ENCODE assay signal across 14 mouse cellular contexts in genomic region chr4:133237911-133238310, GRCm38 (mm10). TPM values are rescaled to one million over a fixed set of nuclear protein-coding genes. Genes with fewer than 3 reads are reported as not detected.
DNase-seq lines count a peak whose midpoint lies in the region; ATAC-seq and TF ChIP-seq lines count a peak whose summit lies in the region.
"Had no signal": no experiment of that assay in that cellular context is flagged by ENCODE, and none has a peak within 500 bp of the region (broad histone marks: within the 10 kb centered on the region; RNA-seq: fewer than 3 reads in every experiment).

No protein-coding gene starts in this region.

- TF ChIP-seq RAD21 in CH12.LX (IDR thresholded peaks at IDR 0.05; ENCODE audit: low read depth, low read length), result no peak

- dilution Hi-C loops in CH12.LX (cut with MboI; ENCODE audit: extremely low pct_ligation_motif_present, extremely low pct_unique_long_range_greater_than_20kb, low sequenced_read_pairs), result no loop called here

- no peak for TF ChIP-seq CTCF in CH12.LX (conservative IDR thresholded peaks at IDR 0.05 in 1 of 2, IDR thresholded peaks at IDR 0.05 in 1 of 2; ENCODE audit: low read depth in 2 of 2, low read length in 2 of 2)
- no peak for TF ChIP-seq CTCF in bone marrow, adult 2 months (IDR thresholded peaks at IDR 0.05; ENCODE audit: control insufficient read depth, insufficient read depth, low read length)
- TF ChIP-seq CTCF in liver, postnatal 0 days (IDR thresholded peaks at IDR 0.05; ENCODE audit: low read depth), result no peak
- no peak for TF ChIP-seq CTCF in stomach, postnatal 0 days (IDR thresholded peaks at IDR 0.05; ENCODE audit: low read depth)

- WGBS in bone marrow, adult 2 months, result 1% methylated on average over 4 of the region's 4 CpGs
- WGBS in liver, postnatal 0 days (ENCODE audit: insufficient replicate concordance), result 17% methylated on average over 4 of the region's 4 CpGs
- WGBS in kidney, embryonic 15.5 days, result 73% methylated on average over 4 of the region's 4 CpGs
- WGBS in stomach, postnatal 0 days, result 67% methylated on average over 1 of the region's 4 CpGs

- peaks cover 3 to 22% of the 10 kb centered on the region in 2 experiments; a peak in 3 of 4 replicates for H3K4me1 ChIP-seq in CH12.LX (ENCODE audit: control insufficient read depth in 1 of 2, insufficient read depth in 2 of 2)
- H3K4me1 ChIP-seq in bone marrow, adult 2 months (ENCODE audit: control insufficient read depth, insufficient read depth, low read length), result peaks cover 1% of the 10 kb centered on the region; the same call in 1 of the 2 replicates
- H3K4me1 ChIP-seq in liver, postnatal 0 days (ENCODE audit: insufficient read depth), result peaks cover 31% of the 10 kb centered on the region
- peaks cover 19% of the 10 kb centered on the region for H3K4me1 ChIP-seq in kidney, embryonic 15.5 days
- H3K4me1 ChIP-seq in stomach, postnatal 0 days (replicated peaks; ENCODE audit: control insufficient read depth, insufficient read depth), result no peaks in the 10 kb centered on the region

- H3K27ac ChIP-seq in CH12.LX (ENCODE audit: insufficient read depth, low read depth), result no peak overlapping the region
- H3K27ac ChIP-seq in bone marrow, adult 2 months (ENCODE audit: control insufficient read depth, insufficient read depth, low read depth, low read length, poor library complexity), result 0 out of 2 replicates have a peak overlapping the region, but pooled peaks have one; percentile 9
- H3K27ac ChIP-seq in liver, postnatal 0 days (ENCODE audit: low read depth), result 0 out of 2 replicates have a peak overlapping the region, but pooled peaks have one; percentile 29
- no peak overlapping the region for H3K27ac ChIP-seq in kidney, embryonic 15.5 days
- no peak overlapping the region for H3K27ac ChIP-seq in stomach, postnatal 0 days (replicated peaks)
- H3K27ac ChIP-seq: hindbrain, embryonic 13.5 days had no signal

- TF ChIP-seq POLR2A in CH12.LX (IDR thresholded peaks at IDR 0.05; ENCODE audit: low read depth, low read length), result no peak
- no peak for TF ChIP-seq POLR2A in bone marrow, adult 2 months (IDR thresholded peaks at IDR 0.05; ENCODE audit: borderline replicate concordance, control insufficient read depth, low read depth, low read length)

- peaks cover 2% of the 10 kb centered on the region for H3K9me3 ChIP-seq in CH12.LX (replicated peaks; ENCODE audit: low read length)
- H3K9me3 ChIP-seq in liver, postnatal 0 days (ENCODE audit: low read length), result no peaks in the 10 kb centered on the region
- no peaks in the 10 kb centered on the region for H3K9me3 ChIP-seq in kidney, embryonic 15.5 days (replicated peaks)
- H3K9me3 ChIP-seq in stomach, postnatal 0 days (ENCODE audit: control insufficient read depth, low read length), result no peaks in the 10 kb centered on the region
- H3K9me3 ChIP-seq: heart, embryonic 12.5 days; hindbrain, embryonic 13.5 days had no signal

- DNase-seq in CH12.LX (ENCODE audit: extremely low read depth), result peak; percentile 48
- no peak for DNase-seq in liver, postnatal 0 days
- peak; percentile 81 for DNase-seq in thymus, postnatal 0 days (ENCODE audit: low spot score)
- no peak for DNase-seq in stomach, postnatal 0 days (ENCODE audit: low spot score)
- no peak for DNase-seq in frontal cortex, postnatal 14 days (ENCODE audit: low spot score in 2 of 2)
- DNase-seq: cerebellum, adult 2 months; kidney, adult 18-20 months had no signal

- in situ Hi-C loops in CH12.LX (cut with MboI; ENCODE audit: low pct_ligation_motif_present, low pct_unique_long_range_greater_than_20kb, low sequenced_read_pairs), result no loop called here

- no peaks in the 10 kb centered on the region for H3K36me3 ChIP-seq in CH12.LX (replicated peaks in 1 of 2; ENCODE audit: control insufficient read depth in 1 of 2, insufficient read depth in 1 of 2, low read length in 1 of 2)
- H3K36me3 ChIP-seq in liver, postnatal 0 days (replicated peaks; ENCODE audit: insufficient read depth, low read length), result 0 out of 2 replicates have a peak, but pooled peaks cover 3% of the 10 kb centered on the region
- H3K36me3 ChIP-seq in kidney, embryonic 15.5 days, result no peaks in the 10 kb centered on the region
- H3K36me3 ChIP-seq in stomach, postnatal 0 days (ENCODE audit: control insufficient read depth, insufficient read depth, low read length), result no peaks in the 10 kb centered on the region
- H3K36me3 ChIP-seq: heart, embryonic 12.5 days; hindbrain, embryonic 13.5 days had no signal

- TF ChIP-seq EP300 in CH12.LX (IDR thresholded peaks at IDR 0.05; ENCODE audit: low read length), result no peak
- TF ChIP-seq EP300 in liver, postnatal 0 days (IDR thresholded peaks at IDR 0.05; ENCODE audit: low read depth), result no peak
- no peak for TF ChIP-seq EP300 in stomach, postnatal 0 days (optimal IDR thresholded peaks at IDR 0.05)

- peaks cover 32% of the 10 kb centered on the region for H3K27me3 ChIP-seq in CH12.LX (replicated peaks)
- no peaks in the 10 kb centered on the region for H3K27me3 ChIP-seq in liver, postnatal 0 days (ENCODE audit: insufficient read depth, low read length)
- H3K27me3 ChIP-seq in kidney, embryonic 15.5 days, result peaks cover 20% of the 10 kb centered on the region
- no peaks in the 10 kb centered on the region for H3K27me3 ChIP-seq in stomach, postnatal 0 days (ENCODE audit: control insufficient read depth, insufficient read depth, low read length)

- H3K4me3 ChIP-seq in CH12.LX (replicated peaks in 1 of 3; ENCODE audit: low read depth in 2 of 3, low read length in 2 of 3, poor library complexity in 1 of 3), result no peak overlapping the region
- no peak overlapping the region for H3K4me3 ChIP-seq in bone marrow, adult 2 months (replicated peaks; ENCODE audit: control insufficient read depth, low read depth, low read length)
- no peak overlapping the region for H3K4me3 ChIP-seq in liver, postnatal 0 days (ENCODE audit: low read depth, low read length)
- H3K4me3 ChIP-seq in kidney, embryonic 15.5 days (replicated peaks), result no peak overlapping the region
- no peak overlapping the region for H3K4me3 ChIP-seq in stomach, postnatal 0 days (ENCODE audit: low read depth, low read length)
- H3K4me3 ChIP-seq: erythroblast, embryonic 14.5 days; heart, embryonic 12.5 days; hindbrain, embryonic 13.5 days had no signal

- no peak for ATAC-seq in liver, postnatal 0 days
- no peak for ATAC-seq in kidney, embryonic 15.5 days (replicated peaks; ENCODE audit: low FRiP score)
- no peak for ATAC-seq in stomach, postnatal 0 days (ENCODE audit: low FRiP score, low TSS enrichment)

- no peak overlapping the region for H3K4me2 ChIP-seq in CH12.LX (ENCODE audit: insufficient read depth, low read depth, poor library complexity, severe bottlenecking)
- no peak overlapping the region for H3K4me2 ChIP-seq in liver, postnatal 0 days (ENCODE audit: low read depth, low read length)
- H3K4me2 ChIP-seq in kidney, embryonic 15.5 days, result no peak overlapping the region
- no peak overlapping the region for H3K4me2 ChIP-seq in stomach, postnatal 0 days (replicated peaks; ENCODE audit: low read depth)
- H3K4me2 ChIP-seq: heart, embryonic 12.5 days; hindbrain, embryonic 13.5 days had no signal

- no peak overlapping the region for H3K9ac ChIP-seq in CH12.LX (ENCODE audit: insufficient read depth, low read depth)
- H3K9ac ChIP-seq in liver, postnatal 0 days (replicated peaks), result no peak overlapping the region
- no peak overlapping the region for H3K9ac ChIP-seq in kidney, embryonic 15.5 days
- H3K9ac ChIP-seq in stomach, postnatal 0 days (ENCODE audit: low read length), result no peak overlapping the region
- H3K9ac ChIP-seq: heart, embryonic 12.5 days; hindbrain, embryonic 13.5 days had no signal

- H3K79me2 ChIP-seq in CH12.LX (replicated peaks; ENCODE audit: control insufficient read depth, extremely low read depth, insufficient read depth, poor library complexity, severe bottlenecking), result no peaks in the 10 kb centered on the region

RNA-seq across cellular contexts. Expression of gene Map3k6, which starts 2.7 kb away (rescaled TPM):
- total RNA-seq in CH12.LX (2012; rRNA removed) (0.21 TPM in 1 of 2 replicates, not detected in the other), CH12.LX (2014; rRNA removed) (not detected in 2 replicates)
- polyA plus RNA-seq in CH12.LX (2012; ENCODE audit: insufficient read length, low read depth), result not detected in 2 replicates
- 5.5 and 14.8 TPM in 2 replicates for polyA plus RNA-seq in bone marrow, adult 2 months (2011; ENCODE audit: insufficient read depth, insufficient read length, low replicate concordance, missing spikeins)
- polyA plus RNA-seq in liver, postnatal 0 days (2015; fragmentation: Nextera tagmentation; extraction: Ambion mirVana), result 1.2 and 1.3 TPM in 2 replicates
- 2.2 and 2.6 TPM in 2 replicates for polyA plus RNA-seq in thymus, postnatal 0 days (2015; fragmentation: Nextera tagmentation; extraction: Ambion mirVana)
- polyA plus RNA-seq in kidney, embryonic 15.5 days (2015; fragmentation: Nextera tagmentation; extraction: Ambion mirVana), result 4.0 and 4.3 TPM in 2 replicates
- 17.6 and 21.5 TPM in 2 replicates for polyA plus RNA-seq in stomach, postnatal 0 days (2015; fragmentation: Nextera tagmentation; extraction: Ambion mirVana)

RNA-seq across cellular contexts. Expression of gene Sytl1, which starts 25.0 kb away (rescaled TPM):
- 11.9 and 20.0 TPM in 2 replicates for total RNA-seq in CH12.LX (2012; rRNA removed)
- 8.2 and 8.3 TPM in 2 replicates for total RNA-seq in CH12.LX (2014; rRNA removed)
- 12.1 and 12.5 TPM in 2 replicates for polyA plus RNA-seq in CH12.LX (2012; ENCODE audit: insufficient read length, low read depth)
- 3.1 and 3.2 TPM in 2 replicates for polyA plus RNA-seq in bone marrow, adult 2 months (2011; ENCODE audit: insufficient read depth, insufficient read length, low replicate concordance, missing spikeins)
- polyA plus RNA-seq in liver, postnatal 0 days (2015; fragmentation: Nextera tagmentation; extraction: Ambion mirVana), result 1.0 and 1.3 TPM in 2 replicates
- 34.2 and 34.8 TPM in 2 replicates for polyA plus RNA-seq in thymus, postnatal 0 days (2015; fragmentation: Nextera tagmentation; extraction: Ambion mirVana)
- polyA plus RNA-seq in kidney, embryonic 15.5 days (2015; fragmentation: Nextera tagmentation; extraction: Ambion mirVana), result 0.96 and 1.8 TPM in 2 replicates
- polyA plus RNA-seq in stomach, postnatal 0 days (2015; fragmentation: Nextera tagmentation; extraction: Ambion mirVana), result 93.5 and 109 TPM in 2 replicates

RNA-seq across cellular contexts. Expression of gene Gpr3, which starts 25.6 kb away (rescaled TPM):
- total RNA-seq in CH12.LX (2012; rRNA removed), result 0.13 and 0.17 TPM in 2 replicates
- not detected in 2 replicates for total RNA-seq in CH12.LX (2014; rRNA removed)
- 0.11 TPM in 1 of 2 replicates, not detected in the other for polyA plus RNA-seq in CH12.LX (2012; ENCODE audit: insufficient read length, low read depth)
- not detected in 2 replicates for polyA plus RNA-seq in bone marrow, adult 2 months (2011; ENCODE audit: insufficient read depth, insufficient read length, low replicate concordance, missing spikeins)
- not detected in 2 replicates for polyA plus RNA-seq in liver, postnatal 0 days (2015; fragmentation: Nextera tagmentation; extraction: Ambion mirVana)
- not detected in 2 replicates for polyA plus RNA-seq in thymus, postnatal 0 days (2015; fragmentation: Nextera tagmentation; extraction: Ambion mirVana)
- polyA plus RNA-seq in kidney, embryonic 15.5 days (2015; fragmentation: Nextera tagmentation; extraction: Ambion mirVana), result 0.09 and 0.12 TPM in 2 replicates
- 0.11 and 0.19 TPM in 2 replicates for polyA plus RNA-seq in stomach, postnatal 0 days (2015; fragmentation: Nextera tagmentation; extraction: Ambion mirVana)
- total RNA-seq: gastrocnemius, adult 18-20 months had no signal
- polyA plus RNA-seq: erythroblast, embryonic 14.5 days; liver, embryonic 16.5 days had no signal

RNA-seq across cellular contexts. Expression of gene Cd164l2, which starts 26.0 kb away (rescaled TPM):
- total RNA-seq in CH12.LX (2012; rRNA removed) (not detected in 2 replicates), CH12.LX (2014; rRNA removed) (not detected in 2 replicates)
- not detected in 2 replicates for polyA plus RNA-seq in CH12.LX (2012; ENCODE audit: insufficient read length, low read depth)
- polyA plus RNA-seq in bone marrow, adult 2 months (2011; ENCODE audit: insufficient read depth, insufficient read length, low replicate concordance, missing spikeins), result not detected in 2 replicates
- polyA plus RNA-seq in liver, postnatal 0 days (2015; fragmentation: Nextera tagmentation; extraction: Ambion mirVana), result 0.25 and 0.39 TPM in 2 replicates
- 0.86 and 1.1 TPM in 2 replicates for polyA plus RNA-seq in thymus, postnatal 0 days (2015; fragmentation: Nextera tagmentation; extraction: Ambion mirVana)
- 7.8 and 8.2 TPM in 2 replicates for polyA plus RNA-seq in kidney, embryonic 15.5 days (2015; fragmentation: Nextera tagmentation; extraction: Ambion mirVana)
- polyA plus RNA-seq in stomach, postnatal 0 days (2015; fragmentation: Nextera tagmentation; extraction: Ambion mirVana), result 5.3 and 6.5 TPM in 2 replicates
- total RNA-seq: gastrocnemius, adult 18-20 months had no signal
- polyA plus RNA-seq: erythroblast, embryonic 14.5 days had no signal

RNA-seq across cellular contexts. Expression of gene Tmem222, which starts 39.7 kb away (rescaled TPM):
- total RNA-seq in CH12.LX (2012; rRNA removed) (64.0 and 64.8 TPM in 2 replicates), CH12.LX (2014; rRNA removed) (85.0 and 95.7 TPM in 2 replicates)
- polyA plus RNA-seq in CH12.LX (2012; ENCODE audit: insufficient read length, low read depth), result 73.2 and 79.5 TPM in 2 replicates
- 32.6 and 38.4 TPM in 2 replicates for polyA plus RNA-seq in bone marrow, adult 2 months (2011; ENCODE audit: insufficient read depth, insufficient read length, low replicate concordance, missing spikeins)
- polyA plus RNA-seq in liver, postnatal 0 days (2015; fragmentation: Nextera tagmentation; extraction: Ambion mirVana), result 29.6 and 30.8 TPM in 2 replicates
- polyA plus RNA-seq in thymus, postnatal 0 days (2015; fragmentation: Nextera tagmentation; extraction: Ambion mirVana), result 93.2 and 94.0 TPM in 2 replicates
- 77.3 and 85.7 TPM in 2 replicates for polyA plus RNA-seq in kidney, embryonic 15.5 days (2015; fragmentation: Nextera tagmentation; extraction: Ambion mirVana)
- polyA plus RNA-seq in stomach, postnatal 0 days (2015; fragmentation: Nextera tagmentation; extraction: Ambion mirVana), result 51.4 and 53.9 TPM in 2 replicates

Comparison
In these comparisons a context has a peak if more than half of its experiments do, and no peak if none do; other contexts are left out.
1. DNase-seq: peak in CH12.LX (single experiment) and thymus, postnatal 0 days (single experiment); none in liver, postnatal 0 days (single experiment), stomach, postnatal 0 days (single experiment) and frontal cortex, postnatal 14 days (0 of 2).
2. H3K27ac ChIP-seq: peak in bone marrow, adult 2 months (single experiment) and liver, postnatal 0 days (single experiment); none in CH12.LX (single experiment), kidney, embryonic 15.5 days (single experiment) and stomach, postnatal 0 days (single experiment).